Mouse (Mus musculus) cortical plate, adult 2 months (tissue): ENCODE data around the gene Bmpr1b.

Experiments used
- CTCF ChIP-seq: fragments of 200-500 bp; IDR thresholded peaks from 2 replicates; pipeline ENCODE4 v1.5.1; 2011; ENCODE audit warnings: mild to moderate bottlenecking, control low read depth, low read length; ENCODE audit not compliant: insufficient read depth; ENCODE audit errors: extremely low read depth
- POLR2A ChIP-seq: fragments of 200-500 bp; IDR thresholded peaks from 2 replicates; pipeline ENCODE4 v1.6.1; 2011; ENCODE audit warnings: mild to moderate bottlenecking, low read length, control low read depth; ENCODE audit not compliant: insufficient read depth; ENCODE audit errors: extremely low read depth

GRCm38 (mm10) chr3:141871805-141872204, 297.4 kb downstream of the Bmpr1b start:
- TF ChIP-seq CTCF, result no peak
- no peak for TF ChIP-seq POLR2A
